Mouse (Mus musculus) mouse embryonic stem cell (cell line): ENCODE results near the gene Ttc30a1.
"Not testable (repeated sequence)": the region's sequence is repeated elsewhere in the genome, so short reads cannot be mapped to it uniquely, and the experiment has no call there.

Source experiments
- in situ Hi-C, 2 experiments: fragments of 300-500 bp; cut with MboI; formaldehyde crosslinking; loops; 1 replicate in 1 of 2; 3 replicates in 1 of 2; pipeline ENCODE4 v1.14.3; 2019 to 2020; ENCODE audit warnings: low sequenced_read_pairs in 2 of 2, low pct_unique_long_range_greater_than_20kb in 1 of 2, mixed read lengths in 1 of 2; ENCODE audit not compliant: unreplicated experiment in 1 of 2

Ttc30a1 gene

DNA sequence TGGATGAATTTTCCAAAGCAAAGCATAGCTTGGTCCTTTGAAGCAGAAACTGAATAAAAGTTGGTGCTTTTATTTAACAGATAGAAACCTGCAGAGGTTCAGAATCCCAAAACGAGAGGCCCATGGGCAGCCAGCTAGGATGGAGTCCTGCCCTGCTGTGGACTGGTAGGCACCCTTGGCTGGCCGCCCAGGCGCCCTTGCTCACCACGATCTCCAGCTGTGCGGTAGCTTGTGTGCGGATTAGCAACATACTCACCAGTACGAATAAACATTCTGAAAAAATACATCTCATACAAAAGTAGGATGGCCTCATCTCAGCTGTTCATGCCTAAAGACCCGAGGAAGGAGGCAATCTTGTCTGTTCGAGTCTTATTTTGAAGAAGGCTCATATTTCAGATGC is 6.0 kb upstream of the Ttc30a1 start:
- in situ Hi-C loops = loop anchor here in 1 of 2 experiments (5.0 kb wide), 1 partner anchor 80 kb away; no protein-coding TSS in a partner anchor

DNA sequence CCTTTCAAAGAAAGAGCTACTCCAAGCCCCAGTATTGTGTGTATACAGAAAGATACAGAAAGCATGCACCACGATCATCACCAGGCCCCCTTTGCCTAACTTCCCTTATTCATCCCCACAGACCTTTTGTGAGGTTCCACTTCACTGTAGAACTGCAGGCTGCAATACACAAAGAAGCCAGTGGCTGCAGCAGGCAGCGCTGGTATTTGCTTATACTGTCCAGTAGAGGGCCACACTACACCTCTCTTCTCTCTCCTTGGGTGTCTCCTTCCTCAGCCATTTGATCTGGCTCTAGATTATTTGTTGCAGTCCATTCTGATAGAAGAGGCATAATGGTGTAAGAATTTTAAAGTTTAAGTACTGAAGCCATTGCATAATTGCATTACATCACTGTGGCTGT is 3.4 kb upstream of the Ttc30a1 start:
- in situ Hi-C loops = loop anchor here in 1 of 2 experiments (5.0 kb wide), 1 partner anchor 82 kb away; no protein-coding TSS in a partner anchor

DNA sequence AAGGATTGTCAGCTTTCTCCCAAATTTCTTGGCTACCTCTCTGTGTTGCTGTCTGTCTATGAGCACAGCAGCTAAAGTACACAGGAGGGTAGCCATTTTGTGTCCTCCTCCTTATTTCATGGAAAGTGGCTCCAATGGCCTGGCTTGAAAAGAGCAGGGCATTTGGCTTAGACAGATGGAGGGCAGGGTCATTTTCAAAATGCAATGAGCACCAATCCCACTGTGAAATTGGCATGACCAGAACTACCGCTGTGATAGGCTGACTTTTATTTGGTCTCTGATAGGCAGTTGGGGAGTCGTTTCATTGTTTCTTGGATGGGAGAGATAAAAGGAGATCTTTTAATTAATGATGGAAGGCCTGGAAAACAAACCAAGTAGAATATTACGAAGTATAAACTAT is 2.1 kb upstream of the Ttc30a1 start:
- in situ Hi-C loops = no loop called here

DNA sequence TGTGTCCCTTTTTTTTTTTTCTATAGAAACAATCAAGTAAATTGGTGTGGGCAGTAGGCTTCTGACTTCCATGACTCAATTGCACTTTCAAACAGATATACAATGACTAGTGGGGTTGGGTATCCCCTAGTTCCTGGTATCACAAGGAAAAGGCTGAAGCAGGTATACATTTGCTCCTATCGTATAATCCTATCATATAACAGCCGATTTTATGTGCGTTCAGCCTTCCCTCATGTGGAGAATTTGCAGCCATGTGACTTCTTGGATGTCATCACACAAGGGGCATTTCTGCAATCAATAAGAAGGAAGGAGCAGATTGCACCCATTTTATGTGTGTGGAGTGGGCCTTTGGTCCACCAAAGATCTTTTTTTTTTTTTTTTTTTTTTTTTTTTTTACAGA is 1.3 kb upstream of the Ttc30a1 start:
- in situ Hi-C loops = no loop called here

DNA sequence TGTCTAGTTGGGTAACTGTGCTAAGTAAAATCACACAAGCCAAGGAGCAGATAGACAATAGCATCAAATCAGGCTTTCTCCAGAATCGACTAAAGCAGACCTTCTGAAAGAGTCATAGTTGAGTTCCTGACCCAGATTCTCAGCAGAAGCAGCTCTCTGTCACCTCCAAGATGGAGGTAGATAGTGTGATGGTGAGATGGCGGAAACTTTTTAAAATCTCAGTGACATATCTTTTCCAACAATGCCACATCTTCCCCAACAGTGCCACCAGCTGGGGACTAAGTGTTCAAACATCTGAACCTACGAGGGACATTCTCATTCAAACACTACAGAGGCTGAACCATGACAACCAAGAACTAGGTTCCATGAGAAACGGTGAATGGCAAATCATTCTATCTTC is 859 bp upstream of the Ttc30a1 start:
- in situ Hi-C loops = no loop called here

DNA sequence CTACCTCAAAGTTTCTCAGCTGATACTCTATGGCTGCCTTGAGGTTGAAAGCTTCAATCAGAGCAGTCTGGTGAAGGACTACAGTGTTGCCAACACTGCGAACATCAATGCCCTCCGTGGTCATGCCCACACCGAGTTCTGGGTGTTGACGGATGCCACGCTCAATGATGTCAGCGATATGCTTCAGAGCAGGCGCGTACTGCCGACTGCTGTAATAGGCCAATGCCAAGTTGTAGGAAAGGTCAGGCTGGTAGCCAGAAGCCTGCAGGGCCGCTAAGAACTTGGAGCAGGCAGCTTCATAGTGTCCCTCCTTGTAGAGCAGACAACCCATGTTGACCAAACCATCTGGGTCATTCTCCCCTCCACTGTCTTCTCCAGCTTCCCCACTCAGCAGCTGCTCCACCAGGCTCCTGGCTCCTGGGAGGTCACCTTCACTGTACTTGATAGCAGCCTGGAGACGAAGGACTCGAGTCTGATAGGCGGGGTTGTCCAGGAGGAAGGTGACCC is 781 bp downstream of the Ttc30a1 start:
- in situ Hi-C loops = not testable (repeated sequence)

DNA sequence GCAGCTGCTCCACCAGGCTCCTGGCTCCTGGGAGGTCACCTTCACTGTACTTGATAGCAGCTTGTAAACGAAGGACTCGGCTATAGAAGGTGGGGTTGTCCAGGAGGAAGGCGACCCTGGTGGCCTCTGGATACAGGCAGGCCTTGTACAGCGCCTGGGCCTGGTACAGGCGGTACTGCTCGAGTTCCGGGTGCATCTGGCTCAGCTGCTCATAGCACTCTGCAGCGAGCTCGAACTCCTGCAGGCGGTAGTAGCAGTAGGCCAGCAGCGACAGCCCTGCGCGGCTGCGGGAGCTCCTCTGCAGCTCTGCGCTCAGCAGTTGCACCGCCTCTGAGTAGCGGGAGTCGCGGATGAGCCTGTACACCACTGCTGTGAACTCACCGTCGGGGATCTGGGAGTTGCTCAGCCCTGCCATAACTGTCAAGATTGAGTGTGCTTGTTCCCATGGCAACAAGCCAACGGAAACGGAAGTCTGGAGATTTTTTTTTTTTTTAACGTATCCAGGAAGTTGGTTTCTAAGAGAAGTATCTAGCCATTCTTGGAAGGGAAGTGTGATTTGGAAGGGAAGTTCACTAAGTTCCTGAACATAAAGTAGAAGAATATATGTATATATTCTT is 3.9 kb downstream of the Ttc30a1 start, which contains the start of gene Ttc30a2:
Gene Ttc30a2 (minus strand): TSS at position 419 of the 617 bp plus-strand sequence.
- in situ Hi-C loops = not testable (repeated sequence)

DNA sequence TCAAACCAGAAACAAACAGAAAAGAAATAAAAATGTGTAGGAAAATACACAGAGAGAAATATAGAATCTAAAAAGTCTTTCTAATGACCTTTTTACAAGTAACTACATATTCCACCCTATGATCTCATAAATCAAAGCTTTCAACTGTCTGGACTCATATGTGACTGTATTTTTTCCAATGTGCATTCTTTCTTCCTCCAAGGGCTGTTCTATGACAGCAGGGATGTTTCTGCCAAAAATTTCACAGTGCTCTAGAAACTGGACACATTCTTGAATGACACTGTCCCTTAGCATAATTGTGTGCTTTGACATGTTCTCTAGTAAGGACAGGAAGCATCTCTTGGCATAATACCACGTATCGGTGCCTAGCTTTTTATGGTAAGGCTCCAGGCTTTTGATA is 5.7 kb downstream of the Ttc30a1 start:
- in situ Hi-C loops = not testable (repeated sequence)

DNA sequence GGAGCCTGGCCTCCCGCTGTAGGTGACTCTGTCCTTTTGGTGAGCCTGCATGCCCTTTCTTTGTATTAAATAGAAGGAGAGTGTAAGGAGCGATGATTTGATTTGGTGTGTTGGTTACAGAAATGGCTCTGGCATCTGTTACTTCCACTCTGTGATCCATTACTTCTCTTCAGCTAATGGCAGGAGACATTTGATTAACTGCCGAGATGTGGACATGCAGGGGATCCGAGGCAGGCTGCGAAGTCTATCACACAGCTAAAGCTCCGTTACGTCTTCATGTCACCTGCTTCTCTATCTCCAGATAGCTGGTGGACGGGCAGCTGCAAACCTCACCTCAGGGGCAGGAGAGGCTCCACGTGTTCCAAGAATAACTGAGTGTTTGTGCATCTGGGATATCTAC is 7.6 kb downstream of the Ttc30a1 start:
- in situ Hi-C loops = loop anchor here in 1 of 2 experiments (25.0 kb wide), 1 partner anchor 362 kb away; no protein-coding TSS in a partner anchor

DNA sequence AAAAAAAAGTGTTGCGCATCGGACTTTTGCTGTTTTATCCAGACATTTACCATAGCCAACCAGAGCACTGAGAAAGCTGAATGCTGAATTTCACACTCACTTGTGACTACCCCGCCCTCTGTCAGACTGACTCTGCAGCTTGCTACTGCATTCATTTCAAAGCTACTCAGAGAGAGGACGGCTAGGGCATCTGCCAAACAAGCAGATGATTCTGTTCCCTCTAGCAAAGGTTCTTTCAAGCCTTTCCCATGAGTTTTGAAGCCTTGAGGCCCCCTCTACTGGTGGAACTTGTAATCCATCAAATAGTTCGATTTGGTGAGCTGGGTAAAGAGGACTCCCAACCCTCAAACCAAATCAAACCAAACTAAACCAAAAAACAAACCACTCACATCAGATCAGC is 16.8 kb downstream of the Ttc30a1 start:
- in situ Hi-C loops = loop anchor here (5.0 to 25.0 kb wide), 4 partner anchors 173 to 360 kb away; no protein-coding TSS in a partner anchor

DNA sequence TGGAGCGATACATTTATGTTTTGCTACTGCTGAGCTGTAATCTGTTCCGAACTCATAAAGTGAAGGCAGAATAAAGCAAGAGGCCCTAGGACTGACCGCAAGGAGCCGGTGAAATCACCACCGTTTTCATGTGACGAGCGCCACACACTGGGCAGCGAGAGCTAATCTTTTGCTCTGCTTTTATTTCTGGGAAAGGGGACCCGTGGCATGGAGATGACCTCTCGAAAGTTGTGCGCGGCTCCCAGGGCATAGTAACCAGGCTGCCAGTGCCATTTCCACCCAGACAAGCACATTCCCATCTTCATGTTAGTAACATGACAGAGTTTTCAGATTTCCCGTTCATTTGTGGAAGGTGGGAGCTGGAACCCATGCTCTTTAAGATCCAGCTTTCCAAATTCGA is 17.3 kb downstream of the Ttc30a1 start:
- in situ Hi-C loops = loop anchor here (5.0 to 25.0 kb wide), 4 partner anchors 172 to 360 kb away; no protein-coding TSS in a partner anchor

DNA sequence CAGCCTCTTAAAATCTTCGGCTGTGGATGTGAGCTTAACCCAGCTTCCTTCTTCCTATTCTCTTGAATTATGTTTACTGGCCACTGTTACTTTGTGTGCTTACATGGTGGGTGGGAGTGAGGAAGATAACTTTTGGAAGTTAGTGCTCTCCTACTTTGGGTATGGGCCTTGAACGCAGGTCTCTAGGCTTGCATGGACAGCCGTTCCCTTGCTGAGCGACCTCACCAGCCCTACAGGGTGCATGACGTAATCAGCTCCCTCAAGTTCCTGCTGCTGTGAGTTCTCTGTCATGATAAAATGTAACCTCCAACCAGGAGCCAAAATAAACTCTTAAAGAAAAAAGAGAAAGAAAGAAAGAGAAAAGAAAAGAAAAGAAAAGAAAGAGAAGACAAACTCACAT is 17.7 kb downstream of the Ttc30a1 start:
- in situ Hi-C loops = loop anchor here (5.0 to 25.0 kb wide), 4 partner anchors 172 to 359 kb away; no protein-coding TSS in a partner anchor

DNA sequence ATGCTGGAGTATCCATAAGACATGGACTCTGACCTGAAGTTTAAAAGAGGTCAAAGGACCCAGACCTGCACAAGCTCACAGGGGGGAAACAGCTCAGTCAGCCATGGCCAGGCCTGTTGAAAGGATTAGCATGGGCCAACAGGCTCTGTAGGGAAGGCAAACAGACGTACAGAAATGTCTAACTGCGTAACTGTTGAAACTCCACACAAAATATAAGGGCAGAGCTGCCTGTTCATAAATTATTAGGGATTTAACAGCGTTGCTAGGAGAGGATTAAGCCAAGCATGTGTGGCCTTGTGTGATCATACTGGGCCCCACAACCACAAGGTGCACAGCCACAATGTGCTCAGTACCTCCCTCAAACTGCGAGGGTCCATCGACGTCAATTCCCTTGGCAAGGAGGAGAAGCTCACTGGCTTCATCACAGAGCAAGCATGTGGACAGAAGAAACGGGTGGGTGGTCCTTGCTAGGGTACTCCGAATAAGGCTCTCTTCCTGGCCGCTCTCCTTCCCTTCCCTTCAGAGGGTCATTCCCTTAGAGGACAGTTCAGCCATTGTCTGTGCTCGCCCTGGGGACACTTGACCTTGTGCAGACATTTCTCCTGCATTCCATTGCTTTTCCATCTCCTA is 18.4 kb downstream of the Ttc30a1 start:
- in situ Hi-C loops = loop anchor here (5.0 to 25.0 kb wide), 4 partner anchors 171 to 359 kb away; no protein-coding TSS in a partner anchor

DNA sequence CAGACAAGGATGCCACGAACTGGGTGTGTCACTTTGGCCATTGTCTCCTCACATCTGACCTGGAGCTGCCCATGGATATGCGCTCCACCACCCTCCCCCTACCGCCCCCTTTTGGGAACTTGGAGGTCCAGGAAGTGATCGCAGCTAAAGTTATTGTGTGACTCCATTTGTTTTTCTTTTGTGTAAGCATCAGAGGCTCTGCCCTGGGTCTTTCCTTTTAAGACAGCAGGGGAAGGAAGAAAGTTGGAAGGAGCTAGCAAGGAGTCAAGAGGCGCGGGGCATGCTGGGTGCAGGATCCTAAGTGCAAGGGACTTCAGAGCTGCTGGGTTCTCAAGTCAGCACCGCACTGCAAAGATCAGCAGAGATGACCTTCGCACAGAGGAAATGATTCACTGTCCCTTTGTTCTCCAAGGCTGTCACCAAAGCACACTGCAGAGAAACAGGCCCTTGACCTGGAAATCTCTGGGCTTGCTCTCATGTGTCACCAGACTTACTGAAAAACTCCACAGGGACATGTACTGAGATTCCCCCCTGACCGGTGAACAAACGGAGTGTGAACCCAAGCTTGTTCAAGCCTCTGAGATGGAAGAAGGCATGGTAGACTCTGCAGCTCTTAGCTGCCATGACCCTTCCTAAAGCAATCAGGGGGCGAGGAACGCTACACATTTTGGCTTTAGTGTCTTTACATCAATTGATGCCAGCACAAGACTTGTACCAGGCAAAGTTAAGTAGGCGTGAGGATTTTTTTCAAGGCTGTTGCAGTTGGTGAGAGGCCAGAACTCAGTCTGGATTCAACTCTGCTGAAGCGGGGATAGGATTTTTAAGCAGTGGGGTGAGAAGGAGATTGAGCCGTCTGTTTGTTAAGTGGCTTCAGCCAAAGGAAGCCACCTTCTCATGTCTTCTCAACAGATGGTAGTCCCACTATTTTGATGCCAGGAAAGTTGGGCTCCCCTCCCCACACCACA is 21.1 kb downstream of the Ttc30a1 start:
- in situ Hi-C loops = loop anchor here (5.0 to 25.0 kb wide), 4 partner anchors 168 to 356 kb away; no protein-coding TSS in a partner anchor

DNA sequence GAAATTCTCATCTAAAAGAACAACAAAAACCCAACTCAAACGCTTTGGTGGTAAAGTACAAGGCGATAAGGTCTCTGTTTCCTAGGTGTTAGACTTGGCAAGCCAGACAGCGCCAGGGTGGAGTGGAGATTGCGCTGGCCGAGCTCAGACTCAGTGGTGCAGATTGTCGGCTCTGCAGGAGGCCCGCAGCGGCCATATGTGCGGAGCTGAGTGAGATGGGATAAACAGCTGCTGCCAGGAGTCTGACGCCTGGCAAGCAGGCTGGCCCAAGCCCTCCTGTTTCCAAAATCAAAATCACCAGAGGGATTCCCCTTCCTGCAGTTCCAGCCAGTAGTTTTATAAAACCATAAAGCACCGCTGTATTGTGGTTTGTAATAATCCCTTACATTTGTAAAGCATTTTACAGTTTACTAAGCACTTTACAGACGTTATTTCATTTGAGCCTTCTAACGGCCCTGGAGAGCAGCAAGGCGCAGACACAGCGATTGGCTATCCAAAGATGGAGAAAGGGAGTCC is 21.9 kb downstream of the Ttc30a1 start:
- in situ Hi-C loops = loop anchor here (5.0 to 25.0 kb wide), 4 partner anchors 168 to 355 kb away; no protein-coding TSS in a partner anchor

DNA sequence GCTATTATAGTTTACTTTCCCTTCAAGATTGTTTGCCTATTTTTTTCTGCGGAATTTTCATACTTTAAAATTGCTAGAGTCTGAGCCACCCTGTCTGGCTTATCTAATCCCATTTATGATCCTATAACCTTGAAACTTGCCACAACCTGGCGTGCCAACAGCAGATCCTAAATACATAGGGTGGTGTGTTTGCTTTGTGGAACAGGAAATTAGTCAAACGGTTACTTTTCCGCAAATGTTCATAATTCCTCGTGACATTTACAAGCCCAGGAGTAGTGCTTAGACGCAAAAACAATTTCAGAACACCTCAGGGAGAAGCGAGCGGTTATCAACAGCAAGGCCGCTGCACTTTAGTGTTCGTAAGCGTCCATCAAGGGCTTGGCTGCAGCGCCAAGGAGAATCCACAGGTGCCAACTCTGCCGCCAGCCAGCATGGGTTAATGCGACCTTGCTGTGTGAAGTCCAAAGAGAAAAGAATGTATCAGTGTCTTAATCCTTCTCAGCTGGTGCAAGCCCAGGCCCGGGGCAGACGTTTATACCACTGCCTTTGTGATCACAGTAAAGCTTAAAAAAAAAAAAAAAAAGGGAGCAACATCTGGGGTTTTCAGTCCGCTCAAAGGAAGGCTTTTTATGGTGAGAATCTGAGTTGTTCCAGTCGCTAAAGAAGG is 22.5 kb downstream of the Ttc30a1 start:
- in situ Hi-C loops = loop anchor here in 1 of 2 experiments (25.0 kb wide), 1 partner anchor 347 kb away; no protein-coding TSS in a partner anchor

DNA sequence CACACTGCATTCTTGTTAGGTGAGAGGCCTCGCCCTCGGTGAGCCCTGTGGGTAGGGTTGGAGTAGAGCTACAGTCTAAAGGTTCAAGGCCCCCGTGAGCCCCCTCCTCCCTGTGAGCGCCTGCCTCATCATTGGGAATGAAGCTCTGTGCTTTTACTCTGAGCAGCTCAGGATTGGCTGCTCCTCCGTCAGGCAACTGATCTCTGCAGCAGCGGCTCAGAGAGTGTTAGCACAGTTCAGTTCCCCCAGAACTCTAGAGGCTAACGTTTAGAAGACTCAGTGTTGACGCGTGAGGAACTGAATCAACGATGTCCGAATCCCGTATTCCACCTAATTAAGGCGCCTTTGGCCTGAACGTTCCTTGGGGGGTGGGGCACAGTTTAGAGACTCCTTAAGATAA is 26.1 kb downstream of the Ttc30a1 start:
- in situ Hi-C loops = loop anchor here in 1 of 2 experiments (25.0 kb wide), 1 partner anchor 343 kb away; no protein-coding TSS in a partner anchor
